Mouse (Mus musculus) kidney, postnatal 25 days (tissue): Measurements from ENCODE around the gene Nptn.
A peak's percentile ranks its signal among the peaks of the same experiment; 100 is the strongest.
"Not testable (repeated sequence)": the region's sequence is repeated elsewhere in the genome, so short reads cannot be mapped to it uniquely, and the experiment has no call there.

Experiments used
- DNase-seq, 2 experiments: peaks; one replicate each; pipeline ENCODE4 v3.0.0; 2021; ENCODE audit warnings: mixed read lengths in 2 of 2

The Nptn gene

GRCm38 (mm10) chr9:58565945-58566344 is 16.1 kb upstream of the Nptn start:
- DNase-seq, result not testable (repeated sequence)

- DNase-seq, result peak in 1 of 2 experiments; percentile 29
These were observed 14.4 kb upstream of the Nptn start for GRCm38 (mm10) chr9:58567682-58568081.

- no peak for DNase-seq
These were observed 11.0 kb upstream of the Nptn start for GRCm38 (mm10) chr9:58571001-58571400.

GRCm38 (mm10) chr9:58578669-58579068 is 3.4 kb upstream of the Nptn start:
- DNase-seq, result peak; percentile 89 to 96

GRCm38 (mm10) chr9:58580453-58581195 is 1.4 kb upstream of the Nptn start:
- DNase-seq, result not testable (repeated sequence)

GRCm38 (mm10) chr9:58581283-58581930 is 633 bp upstream of the Nptn start:
- peak; percentile 10 to 43 for DNase-seq

- DNase-seq, result peak in 1 of 2 experiments; percentile 49
These were observed 684 bp downstream of the Nptn start for GRCm38 (mm10) chr9:58582581-58583266.

GRCm38 (mm10) chr9:58583267-58583641 is 1.2 kb downstream of the Nptn start:
- DNase-seq, result no peak

- no peak for DNase-seq
These were observed 2.3 kb downstream of the Nptn start for GRCm38 (mm10) chr9:58584323-58584722.

GRCm38 (mm10) chr9:58588657-58589056 is 6.6 kb downstream of the Nptn start:
- no peak for DNase-seq

- DNase-seq, result no peak
These were observed 13.3 kb downstream of the Nptn start for GRCm38 (mm10) chr9:58595313-58595712.

- DNase-seq, result no peak
These were observed 31.8 kb downstream of the Nptn start for GRCm38 (mm10) chr9:58613790-58614189.

GRCm38 (mm10) chr9:58615064-58615938 is 33.3 kb downstream of the Nptn start:
- no peak for DNase-seq

- no peak for DNase-seq
These were observed 41.0 kb downstream of the Nptn start for GRCm38 (mm10) chr9:58623009-58623408.

GRCm38 (mm10) chr9:58627197-58627596 is 45.2 kb downstream of the Nptn start:
- no peak for DNase-seq

- no peak for DNase-seq
These were observed 48.4 kb downstream of the Nptn start for GRCm38 (mm10) chr9:58630441-58630840.

- DNase-seq, result no peak
These were observed 66.6 kb downstream of the Nptn start for GRCm38 (mm10) chr9:58648406-58649264.

GRCm38 (mm10) chr9:58649265-58649626 is 67.2 kb downstream of the Nptn start:
- no peak for DNase-seq

- peak in 1 of 2 experiments; percentile 54 for DNase-seq
These were observed 70.0 kb downstream of the Nptn start for GRCm38 (mm10) chr9:58651993-58652392.

GRCm38 (mm10) chr9:58654494-58654893 is 72.5 kb downstream of the Nptn start:
- no peak for DNase-seq

- DNase-seq, result peak in 1 of 2 experiments; percentile 47
These were observed 74.4 kb downstream of the Nptn start for GRCm38 (mm10) chr9:58656396-58656795.

- DNase-seq, result no peak
These were observed 74.8 kb downstream of the Nptn start for GRCm38 (mm10) chr9:58656824-58657223.
